ENCODE assay signal across 9 mouse cellular contexts in genomic region chr9:57942039-57942438, GRCm38 (mm10). TPM values are rescaled to one million over a fixed set of nuclear protein-coding genes. Genes with fewer than 3 reads are reported as not detected.
A peak's percentile ranks its signal among the peaks of the same experiment; 100 is the strongest.
DNase-seq lines count a peak whose midpoint lies in the region; ATAC-seq and TF ChIP-seq lines count a peak whose summit lies in the region.
"Had no signal": no experiment of that assay in that cellular context is flagged by ENCODE, and none has a peak within 500 bp of the region (broad histone marks: within the 10 kb centered on the region; RNA-seq: fewer than 3 reads in every experiment).

No protein-coding gene starts in this region.

- H3K27ac ChIP-seq in kidney, embryonic 15.5 days, result no peak overlapping the region
- no peak overlapping the region for H3K27ac ChIP-seq in hindbrain, embryonic 14.5 days
- H3K27ac ChIP-seq: embryonic facial prominence, embryonic 12.5 days had no signal

- H3K27me3 ChIP-seq in kidney, embryonic 15.5 days, result peaks cover 76% of the 10 kb centered on the region
- H3K27me3 ChIP-seq in C2C12 (ENCODE audit: control insufficient read depth, insufficient read depth, insufficient read length), result no peaks in the 10 kb centered on the region
- no peaks in the 10 kb centered on the region for H3K27me3 ChIP-seq in hindbrain, embryonic 14.5 days (ENCODE audit: control insufficient read depth, insufficient read depth, low read length)

- peak overlapping the region; percentile 100 for H3K4me2 ChIP-seq in kidney, embryonic 15.5 days
- peak overlapping the region; percentile 83 for H3K4me2 ChIP-seq in hindbrain, embryonic 14.5 days (replicated peaks)

- 75% methylated on average over 2 of the region's 2 CpGs for WGBS in kidney, embryonic 15.5 days
- WGBS in hindbrain, embryonic 14.5 days, result 30% methylated on average over 2 of the region's 2 CpGs

- no peaks in the 10 kb centered on the region for H3K9me3 ChIP-seq in kidney, embryonic 15.5 days (replicated peaks)
- H3K9me3 ChIP-seq in hindbrain, embryonic 14.5 days (ENCODE audit: control insufficient read depth, low read length), result no peaks in the 10 kb centered on the region
- H3K9me3 ChIP-seq: embryonic facial prominence, embryonic 12.5 days had no signal

- TF ChIP-seq CTCF in C2C12 (IDR thresholded peaks at IDR 0.05; ENCODE audit: control insufficient read depth, insufficient read depth, insufficient read length), result no peak

- H3K4me3 ChIP-seq in kidney, embryonic 15.5 days (replicated peaks), result peak overlapping the region; percentile 64; the same call in 1 of the 2 replicates
- peak overlapping the region; percentile 71 for H3K4me3 ChIP-seq in C2C12 (ENCODE audit: insufficient read depth, poor library complexity, severe bottlenecking)
- peak overlapping the region; percentile 79 for H3K4me3 ChIP-seq in hindbrain, embryonic 14.5 days (replicated peaks; ENCODE audit: low read length)

- H3ac ChIP-seq in C2C12 (ENCODE audit: control insufficient read depth, insufficient read length, low read depth), result peak overlapping the region; percentile 83

- no peaks in the 10 kb centered on the region for H3K36me3 ChIP-seq in kidney, embryonic 15.5 days
- peaks cover 9% of the 10 kb centered on the region for H3K36me3 ChIP-seq in C2C12 (ENCODE audit: control insufficient read depth, insufficient read depth)
- H3K36me3 ChIP-seq in hindbrain, embryonic 14.5 days (replicated peaks; ENCODE audit: control insufficient read depth, insufficient read depth), result no peaks in the 10 kb centered on the region
- H3K36me3 ChIP-seq: embryonic facial prominence, embryonic 12.5 days had no signal

- no peak overlapping the region for H3K9ac ChIP-seq in kidney, embryonic 15.5 days
- 0 out of 2 replicates have a peak overlapping the region, but pooled peaks have one; percentile 95 for H3K9ac ChIP-seq in hindbrain, embryonic 14.5 days
- H3K9ac ChIP-seq: embryonic facial prominence, embryonic 12.5 days had no signal

- no peak for DNase-seq in kidney, postnatal 10 days
- DNase-seq in cerebellum, adult 18-20 months, result peak; percentile 75 to 80
- no peak for DNase-seq in hindbrain, embryonic 14.5 days (ENCODE audit: low spot score)
- no peak for DNase-seq in frontal cortex, postnatal 14 days (ENCODE audit: low spot score in 2 of 2)
- DNase-seq in embryo, embryonic 10.5 days (ENCODE audit: low spot score), result no peak
- no peak for DNase-seq in ovary, adult 18-20 months (ENCODE audit: low spot score)

- H3K79me3 ChIP-seq in C2C12 (ENCODE audit: low read depth), result peaks cover 65% of the 10 kb centered on the region

- ATAC-seq in kidney, embryonic 15.5 days (replicated peaks; ENCODE audit: low FRiP score), result no peak
- ATAC-seq in hindbrain, embryonic 14.5 days (ENCODE audit: low FRiP score), result no peak

- peaks cover 21% of the 10 kb centered on the region for H3K4me1 ChIP-seq in kidney, embryonic 15.5 days
- H3K4me1 ChIP-seq in hindbrain, embryonic 14.5 days (replicated peaks; ENCODE audit: control insufficient read depth, insufficient read depth, low read length), result peaks cover 39% of the 10 kb centered on the region

- peaks cover 82% of the 10 kb centered on the region for H3K79me2 ChIP-seq in C2C12 (ENCODE audit: control insufficient read depth, insufficient read depth)

TF ChIP-seq in C2C12, 6 proteins besides CTCF, POLR2A, EP300 and RAD21:
- TF ChIP-seq MAX (IDR thresholded peaks at IDR 0.05), result no peak
- TF ChIP-seq CEBPB (IDR thresholded peaks at IDR 0.05; ENCODE audit: low read depth), result no peak

RNA-seq across cellular contexts. Expression of gene Sema7a, which starts 2.1 kb away (rescaled TPM):
- 0.39 and 0.45 TPM in 2 replicates for polyA plus RNA-seq in kidney, embryonic 15.5 days (2015; fragmentation: Nextera tagmentation; extraction: Ambion mirVana)
- polyA plus RNA-seq in C2C12 (2012; fragmentation: generic; extraction: Trizol), result 53.8 TPM
- polyA plus RNA-seq in hindbrain, embryonic 14.5 days (2014; fragmentation: Nextera tagmentation; extraction: Ambion mirVana), result 6.3 and 7.3 TPM in 2 replicates

RNA-seq across cellular contexts. Expression of gene Ubl7, which starts 31.3 kb away (rescaled TPM):
- polyA plus RNA-seq in kidney, embryonic 15.5 days (2015; fragmentation: Nextera tagmentation; extraction: Ambion mirVana), result 104 and 114 TPM in 2 replicates
- 59.0 TPM for polyA plus RNA-seq in C2C12 (2012; fragmentation: generic; extraction: Trizol)
- 151 and 160 TPM in 2 replicates for polyA plus RNA-seq in hindbrain, embryonic 14.5 days (2014; fragmentation: Nextera tagmentation; extraction: Ambion mirVana)

Comparison
In these comparisons a context has a peak if more than half of its experiments do, and no peak if none do; other contexts are left out.
1. DNase-seq: peak in cerebellum, adult 18-20 months (2 of 2); none in kidney, postnatal 10 days (single experiment), hindbrain, embryonic 14.5 days (single experiment), frontal cortex, postnatal 14 days (0 of 2), embryo, embryonic 10.5 days (single experiment) and ovary, adult 18-20 months (single experiment).
2. Peak in every context shown above with its lines, with median percentiles within 50 percentile points of each other: H3K4me3 ChIP-seq.